Mouse (Mus musculus): Measurements from ENCODE around the gene Saysd1.
"Not testable (repeated sequence)": the region's sequence is repeated elsewhere in the genome, so short reads cannot be mapped to it uniquely, and the experiment has no call there.

The Saysd1 gene

GRCm38 (mm10) chr14:20032738-20033116, 105.6 kb downstream of the Saysd1 start:
- DNase-seq (ENCODE audit: low spot score) = no peak

- no peak for DNase-seq (ENCODE audit: low spot score)
Measured at GRCm38 (mm10) chr14:20032016-20032737, 106.2 kb downstream of the Saysd1 start.

GRCm38 (mm10) chr14:20029606-20030005, 108.7 kb downstream of the Saysd1 start:
- DNase-seq (ENCODE audit: low spot score) = no peak

DNA sequence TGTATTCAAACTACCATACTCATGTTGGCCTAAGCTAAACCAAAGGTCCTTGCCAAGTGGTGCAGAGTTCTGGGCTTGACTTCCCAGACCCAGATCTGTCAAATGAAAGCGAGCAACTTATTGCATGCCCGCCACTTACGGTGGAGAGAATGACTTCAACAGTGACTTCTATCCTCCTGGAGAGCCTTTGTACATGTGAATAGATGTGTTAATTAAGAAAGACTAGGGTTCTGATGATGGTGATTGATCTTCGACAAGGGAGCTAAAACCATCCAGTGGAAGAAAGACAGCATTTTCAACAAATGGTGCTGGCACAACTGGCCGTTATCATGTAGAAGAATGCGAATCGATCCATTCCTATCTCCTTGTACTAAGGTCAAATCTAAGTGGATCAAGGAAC, 110.9 kb downstream of the Saysd1 start:
- not testable (repeated sequence) for DNase-seq (ENCODE audit: low spot score)

Measured in ovary, postnatal 10 days (tissue).